Mouse (Mus musculus): ENCODE measurements at regions not wholly inside any gene's neighbourhood (a gene's known extent, or its start where the extent isn't known, plus 50 kb on each side); places are given as distances from the start of the nearest gene placed in this dataset.

DNA sequence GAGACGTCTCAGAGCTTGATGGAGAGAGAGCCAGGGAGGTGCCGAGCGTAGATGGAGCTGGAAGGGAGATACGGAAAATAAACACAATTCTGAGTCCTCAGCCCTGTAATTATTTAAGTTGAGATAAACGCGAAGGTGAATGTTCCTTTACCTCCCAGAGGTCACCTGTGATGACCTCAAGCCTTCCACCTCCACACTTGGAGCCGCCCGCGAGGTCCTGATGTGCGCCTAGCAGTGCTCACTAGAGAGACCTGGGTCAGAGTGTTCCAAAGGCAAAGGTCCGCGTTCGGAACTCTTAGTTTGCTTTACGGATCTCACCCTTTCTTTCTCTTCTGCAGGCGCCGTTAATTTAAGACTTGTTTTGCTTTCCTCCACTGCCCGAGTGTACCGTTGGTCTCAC lies 117.0 kb upstream of the Krr1 start:
- no peak for TF ChIP-seq CTCF (IDR thresholded peaks at IDR 0.05)
- Histone ChIP-seq H3K4me3 (no peak overlapping the region), H3K27ac (no peak overlapping the region)
- DNase-seq: no peak
- intact Hi-C loops (cut with DNase I): no loop called here

GRCm38 (mm10) chr10:111858403-111858802 lies 114.1 kb upstream of the Krr1 start:
- TF ChIP-seq CTCF (IDR thresholded peaks at IDR 0.05): no peak
- no peak for DNase-seq
- intact Hi-C loops (cut with DNase I): no loop called here
- Histone ChIP-seq H3K27ac (no peak overlapping the region), H3K4me3 (no peak overlapping the region)

DNA sequence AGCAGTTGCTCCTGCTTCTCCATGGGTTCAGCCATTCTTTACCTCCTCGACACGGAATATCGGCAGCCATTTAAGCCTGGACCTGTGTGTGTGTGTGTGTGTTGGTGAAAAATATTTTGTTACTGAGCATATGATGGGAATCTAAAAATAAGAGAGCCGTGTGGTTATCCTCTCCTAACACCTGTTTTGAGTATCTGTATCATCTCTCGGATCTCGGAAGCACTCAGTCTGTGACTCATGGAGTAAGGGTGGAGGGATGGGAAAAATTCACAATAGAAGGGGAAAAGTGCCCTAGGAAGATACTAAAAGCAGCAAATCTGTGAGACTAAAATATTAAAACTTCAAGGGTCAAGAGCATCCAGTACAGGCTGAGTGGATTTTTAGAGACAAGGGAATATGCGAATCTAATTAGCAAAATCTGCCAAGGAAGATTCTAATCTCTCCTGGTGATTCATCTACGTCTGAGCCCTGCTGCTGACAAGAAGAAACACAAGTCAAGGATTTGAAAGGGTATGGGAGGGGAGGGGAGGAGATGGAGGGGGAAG lies 107.1 kb upstream of the Krr1 start:
- Histone ChIP-seq H3K27ac (no peak overlapping the region), H3K4me3 (no peak overlapping the region)
- no peak for DNase-seq
- intact Hi-C loops (cut with DNase I): no loop called here
- TF ChIP-seq CTCF (IDR thresholded peaks at IDR 0.05): no peak

DNA sequence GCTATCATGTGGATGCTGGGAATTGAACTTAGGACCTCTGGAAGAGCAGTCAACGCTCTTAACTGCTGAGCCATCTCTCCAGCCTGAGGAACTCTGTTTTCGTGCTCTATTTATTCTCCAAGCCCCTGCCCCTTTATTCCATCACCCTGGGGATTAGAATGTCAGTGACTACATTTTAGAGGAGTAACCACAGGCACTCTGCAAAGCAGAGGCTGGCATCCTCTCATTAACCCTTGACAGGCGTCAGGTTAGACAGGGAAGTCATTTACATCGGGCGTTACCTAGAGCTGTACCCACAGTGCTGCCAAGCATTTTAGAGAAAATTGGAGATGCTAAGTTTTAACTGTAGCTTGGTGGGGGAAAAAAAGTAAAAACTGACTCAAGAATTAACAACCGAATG lies 105.4 kb upstream of the Krr1 start:
- no peak for DNase-seq
- intact Hi-C loops (cut with DNase I): no loop called here
- no peak overlapping the region for H3K27ac ChIP-seq
- no peak for TF ChIP-seq CTCF (IDR thresholded peaks at IDR 0.05)
- no peak overlapping the region for H3K4me3 ChIP-seq

GRCm38 (mm10) chr10:111867538-111867937 lies 104.9 kb upstream of the Krr1 start:
- Histone ChIP-seq H3K4me3 (no peak overlapping the region), H3K27ac (no peak overlapping the region)
- no peak for TF ChIP-seq CTCF (IDR thresholded peaks at IDR 0.05)
- intact Hi-C loops (cut with DNase I): no loop called here
- DNase-seq: peak; percentile 23

GRCm38 (mm10) chr10:111880354-111880753 lies 92.1 kb upstream of the Krr1 start:
- intact Hi-C loops (cut with DNase I): no loop called here
- Histone ChIP-seq H3K27ac (no peak overlapping the region), H3K4me3 (no peak overlapping the region)
- DNase-seq: no peak
- no peak for TF ChIP-seq CTCF (IDR thresholded peaks at IDR 0.05)

GRCm38 (mm10) chr10:111881339-111882211 lies 90.9 kb upstream of the Krr1 start:
- peak; percentile 9; the same call in 1 of the 2 replicates for TF ChIP-seq CTCF (IDR thresholded peaks at IDR 0.05)
- Histone ChIP-seq H3K4me3 (no peak overlapping the region), H3K27ac (no peak overlapping the region)
- intact Hi-C loops (cut with DNase I): no loop called here
- DNase-seq: no peak

DNA sequence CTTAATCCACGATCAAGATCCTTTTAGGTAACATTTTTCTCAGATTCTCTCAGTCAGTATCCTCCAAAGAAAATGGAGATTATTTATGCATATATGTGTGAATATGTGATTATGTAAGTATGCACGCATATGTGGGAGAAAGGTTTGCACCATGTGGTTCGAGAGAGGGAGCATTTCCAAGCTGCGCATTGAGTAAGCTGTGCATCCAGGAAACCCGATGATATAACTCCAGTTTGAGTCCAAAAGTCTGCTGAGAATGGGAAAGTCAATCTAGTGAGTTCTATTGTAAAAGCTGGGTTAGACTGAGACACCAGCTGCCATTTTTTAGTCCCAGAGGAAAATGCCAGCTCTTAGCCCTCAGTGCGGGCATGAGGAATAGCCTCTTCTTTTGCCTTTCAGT lies 89.9 kb upstream of the Krr1 start:
- Histone ChIP-seq H3K27ac (no peak overlapping the region), H3K4me3 (no peak overlapping the region)
- no peak for DNase-seq
- intact Hi-C loops (cut with DNase I): no loop called here
- TF ChIP-seq CTCF (IDR thresholded peaks at IDR 0.05): no peak

- Histone ChIP-seq H3K27ac (no peak overlapping the region), H3K4me3 (no peak overlapping the region)
- intact Hi-C loops (cut with DNase I): no loop called here
- no peak for DNase-seq
- no peak for TF ChIP-seq CTCF (IDR thresholded peaks at IDR 0.05)
Measured at GRCm38 (mm10) chr10:111884701-111885100, 87.8 kb upstream of the Krr1 start.

DNA sequence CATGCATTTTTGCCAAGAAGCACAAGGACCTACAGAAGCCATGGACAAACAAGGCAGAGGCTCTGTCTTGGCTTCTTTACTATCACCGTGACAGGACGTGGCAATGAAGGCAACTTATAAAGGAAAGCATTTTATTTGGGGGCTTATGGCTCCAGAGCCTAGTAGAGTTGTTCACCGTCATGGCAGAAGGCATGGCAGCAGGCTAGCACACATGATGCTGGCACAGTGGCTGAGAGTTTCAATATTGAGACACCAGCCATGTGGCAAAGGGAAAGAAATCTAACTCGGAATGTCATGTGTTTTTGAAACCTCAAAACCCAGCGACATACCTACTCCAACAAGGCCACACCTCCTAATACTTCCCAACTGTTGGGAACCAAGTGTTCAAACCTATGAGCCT lies 83.4 kb upstream of the Krr1 start:
- no peak for DNase-seq
- TF ChIP-seq CTCF (IDR thresholded peaks at IDR 0.05): no peak
- no peak overlapping the region for H3K27ac ChIP-seq
- no peak overlapping the region for H3K4me3 ChIP-seq
- intact Hi-C loops (cut with DNase I): no loop called here

DNA sequence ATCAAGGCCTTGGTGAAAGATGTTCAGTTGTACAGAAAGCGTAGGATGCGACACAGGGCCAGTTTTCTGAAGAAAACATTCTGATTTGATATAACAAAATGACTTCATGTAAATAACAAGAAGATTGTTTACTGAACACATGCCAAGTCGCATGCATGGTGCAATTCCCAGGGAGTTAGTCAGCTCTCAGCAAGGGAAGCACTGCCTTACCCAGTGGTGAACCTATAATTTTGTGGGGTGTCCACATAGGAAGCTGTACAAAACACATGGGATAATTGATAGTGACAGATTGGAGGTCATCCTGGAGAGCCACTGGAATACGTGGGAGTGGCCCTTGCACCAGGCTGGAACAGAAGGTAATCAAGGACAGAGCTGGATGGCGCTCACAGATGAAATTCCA lies 79.0 kb upstream of the Krr1 start:
- no peak for TF ChIP-seq CTCF (IDR thresholded peaks at IDR 0.05)
- peak overlapping the region; percentile 35; the same call in 1 of the 2 replicates for H3K27ac ChIP-seq
- intact Hi-C loops (cut with DNase I): no loop called here

DNA sequence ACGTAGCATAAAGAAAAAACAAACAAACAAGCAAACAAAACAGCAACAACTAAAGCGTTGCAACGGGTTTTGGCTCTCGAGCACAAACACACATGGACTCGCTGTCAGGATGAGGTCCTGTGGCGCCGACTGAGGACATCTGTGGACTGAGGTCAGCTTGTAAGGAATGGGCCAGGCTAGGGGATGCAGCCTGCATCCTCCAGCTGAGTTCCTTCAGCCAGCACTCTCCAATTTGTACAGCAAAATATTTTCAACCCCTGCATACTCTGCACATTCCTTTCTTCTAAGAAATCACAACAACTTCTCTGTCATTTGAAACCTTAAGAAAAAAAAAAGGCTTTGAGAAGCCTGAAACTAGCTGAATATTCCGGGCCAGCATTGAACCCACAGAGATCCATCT lies 78.5 kb upstream of the Krr1 start:
- intact Hi-C loops (cut with DNase I): no loop called here
- DNase-seq: peak; percentile 48
- TF ChIP-seq CTCF (IDR thresholded peaks at IDR 0.05): no peak

More for the DNA sequence above, 79.0 kb upstream of the Krr1 start:
- H3K4me3 ChIP-seq: no peak overlapping the region
- no peak for DNase-seq

DNA sequence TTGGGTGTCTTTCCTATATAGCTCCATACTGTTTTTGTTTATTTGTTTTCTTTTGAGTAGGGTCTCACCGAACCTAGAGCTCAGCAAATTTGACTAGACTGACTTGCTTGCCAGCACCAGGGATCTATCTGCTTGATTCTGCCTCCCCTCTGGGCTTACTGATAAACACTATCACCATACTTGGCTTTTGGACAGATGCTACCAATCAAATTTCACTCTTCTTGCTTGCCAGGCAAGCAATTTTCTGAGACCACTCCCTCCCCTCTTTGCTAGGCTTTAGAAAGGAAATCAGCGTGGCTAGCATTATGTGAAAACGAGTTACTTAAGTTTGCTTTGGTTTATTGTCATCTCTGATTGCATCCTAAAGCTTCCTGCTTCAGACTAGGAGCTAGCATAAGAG lies 75.1 kb upstream of the Krr1 start:
- DNase-seq: no peak
- intact Hi-C loops (cut with DNase I): no loop called here

More for the DNA sequence above, 78.5 kb upstream of the Krr1 start:
- Histone ChIP-seq H3K27ac (peak overlapping the region; percentile 35; the same call in 1 of the 2 replicates), H3K4me3 (no peak overlapping the region)

More for the DNA sequence above, 75.1 kb upstream of the Krr1 start:
- Histone ChIP-seq H3K4me3 (no peak overlapping the region), H3K27ac (no peak overlapping the region)
- no peak for TF ChIP-seq CTCF (IDR thresholded peaks at IDR 0.05)

Data from gastrocnemius, adult 2 months (tissue).